Mouse (Mus musculus) lung, embryonic 15.5 days (tissue): ENCODE results near the gene Six3. TPM values are rescaled to one million over a fixed set of nuclear protein-coding genes. Genes with fewer than 3 reads are reported as not detected.

Experiments used
- ATAC-seq: fragments of 200-750 bp; cut with Nextera tagmentation; 2 replicates; pipeline ENCODE4 v1.8.0; 2017; ENCODE audit warnings: moderate number of reproducible peaks, borderline replicate concordance; ENCODE audit not compliant: low FRiP score, low TSS enrichment; ENCODE audit errors: extremely low read depth
- H3K27ac ChIP-seq: fragments of 300-500 bp; sonication (generic); 2 replicates; pipeline ENCODE4 v1.5.1; 2015; ENCODE audit warnings: moderate library complexity, mild to moderate bottlenecking, inconsistent platforms
- H3K27me3 ChIP-seq: fragments of 300-500 bp; sonication (generic); 2 replicates; pipeline ENCODE4 v1.6.1; 2015; ENCODE audit warnings: inconsistent platforms
- H3K36me3 ChIP-seq: fragments of 300-500 bp; sonication (generic); 2 replicates; pipeline ENCODE4 v1.6.1; 2015; ENCODE audit warnings: inconsistent platforms
- H3K4me1 ChIP-seq: fragments of 300-500 bp; sonication (generic); 2 replicates; pipeline ENCODE4 v1.6.1; 2015; ENCODE audit warnings: inconsistent platforms
- H3K4me2 ChIP-seq: fragments of 300-500 bp; sonication (generic); 2 replicates; pipeline ENCODE4 v1.6.1; 2015; ENCODE audit warnings: inconsistent platforms, mild to moderate bottlenecking, moderate library complexity
- H3K4me3 ChIP-seq: fragments of 300-500 bp; sonication (generic); 2 replicates; pipeline ENCODE4 v1.5.1; 2015; ENCODE audit warnings: mild to moderate bottlenecking, inconsistent platforms
- H3K9ac ChIP-seq: fragments of 300-500 bp; sonication (generic); 2 replicates; pipeline ENCODE4 v1.6.1; 2015; ENCODE audit warnings: inconsistent platforms
- H3K9me3 ChIP-seq: fragments of 300-500 bp; sonication (generic); 2 replicates; pipeline ENCODE4 v1.6.1; 2016; ENCODE audit warnings: inconsistent platforms
- WGBS: fragments of 180-500 bp; shearing (Covaris S2); methylation state at CpG from one replicate; pipeline ENCODE4 v1.1.7; 2015; 5-methylcytosine and 5-hydroxymethylcytosine counted together
- polyA plus RNA-seq: library from polyadenylated mRNA; unstranded; fragments of >200 nt; fragmentation: Nextera tagmentation; extraction: Ambion mirVana; gene quantifications from 2 replicates; pipeline ENCODE4 v1.2.1, GENCODE M21; 2015

The Six3 gene
- polyA plus RNA-seq, 1 experiment from 2014 or later, result not detected

DNA sequence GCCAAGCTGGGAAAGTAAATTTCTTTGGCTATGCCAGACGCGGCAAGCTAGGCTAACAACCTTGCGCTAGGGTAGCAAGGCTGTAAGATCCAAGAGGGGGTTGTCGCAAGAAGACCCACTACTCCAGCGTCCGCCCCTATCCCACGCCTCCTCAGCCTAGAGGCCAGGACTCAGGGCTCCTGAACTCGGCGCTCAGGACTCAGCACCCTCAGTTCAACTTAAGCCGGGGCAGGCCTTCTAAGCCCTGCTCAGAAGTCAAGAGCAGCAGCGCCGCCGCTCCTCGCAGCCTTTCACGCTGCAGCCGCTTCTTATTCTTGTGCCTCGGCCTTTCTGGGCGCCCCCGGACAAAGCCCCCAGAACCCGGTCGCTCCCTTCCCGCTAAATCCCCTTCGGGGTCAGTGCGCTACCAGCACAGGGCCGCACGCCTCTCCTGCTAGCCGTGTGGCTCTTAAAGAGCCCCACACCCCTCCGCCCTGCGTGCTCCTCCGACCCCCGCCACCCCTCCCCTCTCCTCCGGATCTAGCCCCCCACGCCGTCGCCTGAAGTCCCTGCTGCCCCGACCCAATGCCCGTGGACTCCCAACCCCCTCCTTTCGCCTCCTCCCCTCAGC lies 1.4 kb downstream of the Six3 start:
- WGBS, result under 1% methylated on average over 38 of the region's 38 CpGs
- H3K4me3 ChIP-seq, result no peak overlapping the region
- no peaks in the 10 kb centered on the region for H3K36me3 ChIP-seq
- H3K27me3 ChIP-seq, result peaks cover 100% of the 10 kb centered on the region
- no peak for ATAC-seq
- H3K9ac ChIP-seq, result no peak overlapping the region
- H3K4me2 ChIP-seq, result no peak overlapping the region
- H3K27ac ChIP-seq, result no peak overlapping the region
- H3K9me3 ChIP-seq, result no peaks in the 10 kb centered on the region
- H3K4me1 ChIP-seq, result peaks cover 11% of the 10 kb centered on the region

DNA sequence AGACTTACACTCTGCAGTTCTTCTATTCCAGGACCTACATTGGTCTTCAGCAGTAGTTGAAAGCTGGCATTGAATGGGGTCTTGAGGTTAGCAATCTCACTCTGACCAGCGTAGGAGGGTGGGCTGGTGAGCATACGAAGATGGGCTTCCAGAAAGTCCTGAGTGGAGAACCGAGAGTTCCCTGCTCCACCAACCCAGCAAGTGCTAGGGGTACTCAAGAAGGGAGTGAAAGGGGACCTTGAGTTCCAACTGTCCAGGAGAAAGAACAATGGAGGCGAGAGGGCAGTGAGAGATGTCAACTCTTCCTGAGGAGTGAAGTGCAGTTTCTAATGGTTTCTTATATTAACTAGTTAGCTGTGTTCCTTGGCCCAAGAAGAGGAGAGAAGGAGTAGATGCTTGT lies 2.2 kb downstream of the Six3 start:
- Histone ChIP-seq H3K36me3 (no peaks in the 10 kb centered on the region), H3K4me1 (peaks cover 12% of the 10 kb centered on the region), H3K4me2 (no peak overlapping the region), H3K27ac (no peak overlapping the region), H3K27me3 (peaks cover 100% of the 10 kb centered on the region), H3K9me3 (no peaks in the 10 kb centered on the region), H3K4me3 (no peak overlapping the region), H3K9ac (no peak overlapping the region)
- no peak for ATAC-seq
- WGBS, result 5% methylated on average over 4 of the region's 4 CpGs

GRCm38 (mm10) chr17:85616526-85617500 lies 3.4 kb downstream of the Six3 start:
- H3K27ac ChIP-seq, result no peak overlapping the region
- ATAC-seq, result no peak
- H3K9ac ChIP-seq, result no peak overlapping the region
- no peaks in the 10 kb centered on the region for H3K9me3 ChIP-seq
- no peaks in the 10 kb centered on the region for H3K36me3 ChIP-seq
- H3K27me3 ChIP-seq, result peaks cover 100% of the 10 kb centered on the region
- H3K4me2 ChIP-seq, result no peak overlapping the region
- 1% methylated on average over 41 of the region's 41 CpGs for WGBS
- H3K4me1 ChIP-seq, result peaks cover 24% of the 10 kb centered on the region
- H3K4me3 ChIP-seq, result no peak overlapping the region

GRCm38 (mm10) chr17:85617566-85618358 lies 4.4 kb downstream of the Six3 start:
- H3K4me2 ChIP-seq, result peak overlapping the region; percentile 48
- H3K9me3 ChIP-seq, result no peaks in the 10 kb centered on the region
- ATAC-seq, result peak; percentile 24; the same call in 1 of the 2 replicates
- no peaks in the 10 kb centered on the region for H3K36me3 ChIP-seq
- under 1% methylated on average over 36 of the region's 36 CpGs for WGBS
- H3K27ac ChIP-seq, result no peak overlapping the region
- H3K4me1 ChIP-seq, result peaks cover 25% of the 10 kb centered on the region
- peak overlapping the region; percentile 23 for H3K4me3 ChIP-seq
- H3K27me3 ChIP-seq, result peaks cover 100% of the 10 kb centered on the region
- no peak overlapping the region for H3K9ac ChIP-seq

GRCm38 (mm10) chr17:85618359-85619112 lies 5.1 kb downstream of the Six3 start:
- Histone ChIP-seq H3K27ac (no peak overlapping the region), H3K36me3 (no peaks in the 10 kb centered on the region), H3K9me3 (no peaks in the 10 kb centered on the region), H3K4me3 (peak overlapping the region; percentile 23), H3K9ac (no peak overlapping the region), H3K4me1 (peaks cover 25% of the 10 kb centered on the region), H3K27me3 (peaks cover 100% of the 10 kb centered on the region), H3K4me2 (peak overlapping the region; percentile 48)
- ATAC-seq, result no peak
- WGBS, result under 1% methylated on average over 34 of the region's 34 CpGs

GRCm38 (mm10) chr17:85619113-85620085 lies 6.0 kb downstream of the Six3 start:
- H3K36me3 ChIP-seq, result no peaks in the 10 kb centered on the region
- H3K4me1 ChIP-seq, result peaks cover 25% of the 10 kb centered on the region
- H3K27me3 ChIP-seq, result peaks cover 99% of the 10 kb centered on the region
- 6% methylated on average over 20 of the region's 20 CpGs for WGBS
- no peaks in the 10 kb centered on the region for H3K9me3 ChIP-seq
- no peak overlapping the region for H3K4me3 ChIP-seq
- ATAC-seq, result no peak
- H3K27ac ChIP-seq, result no peak overlapping the region
- no peak overlapping the region for H3K9ac ChIP-seq
- no peak overlapping the region for H3K4me2 ChIP-seq

DNA sequence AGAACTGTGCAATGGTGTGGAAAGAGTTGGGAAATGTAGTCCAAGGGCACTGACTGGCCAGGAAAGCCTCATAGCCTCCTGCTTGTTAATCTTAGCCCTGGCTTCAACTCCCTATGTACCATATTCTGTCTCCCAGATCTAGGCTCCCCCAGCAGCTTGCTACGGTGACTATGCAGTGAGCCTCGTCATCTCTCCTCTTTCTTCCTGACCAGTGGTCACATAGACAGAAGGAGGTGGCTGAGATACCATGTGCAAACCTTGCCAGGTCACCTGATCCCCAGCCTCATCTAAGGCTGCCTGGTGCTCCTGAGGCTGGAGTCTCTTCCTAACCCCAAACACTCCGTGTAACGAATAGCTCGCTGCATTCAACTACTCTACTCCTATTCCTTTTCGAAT lies 6.7 kb downstream of the Six3 start:
- Histone ChIP-seq H3K36me3 (no peaks in the 10 kb centered on the region), H3K27me3 (peaks cover 99% of the 10 kb centered on the region), H3K9ac (no peak overlapping the region), H3K9me3 (no peaks in the 10 kb centered on the region), H3K4me3 (no peak overlapping the region), H3K27ac (no peak overlapping the region), H3K4me1 (peaks cover 25% of the 10 kb centered on the region), H3K4me2 (no peak overlapping the region)
- WGBS, result 1% methylated on average over 6 of the region's 6 CpGs
- no peak for ATAC-seq

GRCm38 (mm10) chr17:85620680-85621504 lies 7.5 kb downstream of the Six3 start:
- under 1% methylated on average over 43 of the region's 54 CpGs for WGBS
- no peak for ATAC-seq

GRCm38 (mm10) chr17:85621505-85622310 lies 8.3 kb downstream of the Six3 start:
- ATAC-seq, result no peak
- H3K4me3 ChIP-seq, result peak overlapping the region; percentile 25
- no peak overlapping the region for H3K27ac ChIP-seq

More at GRCm38 (mm10) chr17:85620680-85621504, 7.5 kb downstream of the Six3 start:
- peaks cover 99% of the 10 kb centered on the region for H3K27me3 ChIP-seq
- H3K27ac ChIP-seq, result no peak overlapping the region
- H3K4me1 ChIP-seq, result peaks cover 25% of the 10 kb centered on the region
- H3K4me2 ChIP-seq, result peak overlapping the region; percentile 47
- H3K9me3 ChIP-seq, result no peaks in the 10 kb centered on the region
- H3K36me3 ChIP-seq, result no peaks in the 10 kb centered on the region
- H3K4me3 ChIP-seq, result peak overlapping the region; percentile 25
- H3K9ac ChIP-seq, result no peak overlapping the region

More at GRCm38 (mm10) chr17:85621505-85622310, 8.3 kb downstream of the Six3 start:
- peaks cover 99% of the 10 kb centered on the region for H3K27me3 ChIP-seq
- peaks cover 25% of the 10 kb centered on the region for H3K4me1 ChIP-seq
- H3K36me3 ChIP-seq, result no peaks in the 10 kb centered on the region
- H3K4me2 ChIP-seq, result peak overlapping the region; percentile 47
- WGBS, result 1% methylated on average over 66 of the region's 67 CpGs
- H3K9me3 ChIP-seq, result no peaks in the 10 kb centered on the region
- no peak overlapping the region for H3K9ac ChIP-seq
